Mouse (Mus musculus): ENCODE measurements at regions not wholly inside any gene's neighbourhood (a gene's known extent, or its start where the extent isn't known, plus 50 kb on each side); places are given as distances from the start of the nearest gene placed in this dataset.

- DNase-seq, result no peak
These were observed 70.9 kb upstream of the Gas2 start for GRCm38 (mm10) chr7:51790690-51791560.

DNA sequence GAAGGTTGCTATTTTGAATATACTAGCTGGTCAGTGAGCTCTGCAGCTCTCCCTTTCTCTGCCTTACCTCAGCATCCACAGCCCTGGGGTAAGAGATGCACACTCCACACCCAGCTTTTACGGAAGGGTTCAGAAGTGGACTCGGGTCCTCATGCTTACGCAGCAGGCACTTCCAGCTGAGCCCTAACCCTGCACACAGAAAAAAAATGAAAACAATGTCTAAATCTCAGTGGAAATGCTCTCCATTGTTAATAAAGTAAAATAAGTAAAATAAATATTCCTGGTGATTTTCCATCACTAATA is 70.3 kb upstream of the Gas2 start:
- no peak for DNase-seq

Measured in cerebellum, adult 11 months (tissue).